Mouse (Mus musculus) embryonic facial prominence, embryonic 12.5 days (tissue): Measurements from ENCODE around the gene Pdzd8. TPM values are rescaled to one million over a fixed set of nuclear protein-coding genes. Genes with fewer than 3 reads are reported as not detected.

Source experiments
- ATAC-seq: fragments of 200-750 bp; cut with Nextera tagmentation; 2 replicates; pipeline ENCODE4 v1.8.0; 2017; ENCODE audit not compliant: insufficient number of reproducible peaks, insufficient read depth, low FRiP score, low TSS enrichment
- H3K27ac ChIP-seq: fragments of 300-500 bp; sonication (generic); 2 replicates; pipeline ENCODE4 v1.5.1; 2016; ENCODE audit warnings: mild to moderate bottlenecking
- H3K27me3 ChIP-seq: fragments of 300-500 bp; sonication (generic); 2 replicates; pipeline ENCODE4 v1.6.1; 2016; ENCODE audit warnings: mild to moderate bottlenecking, moderate library complexity
- H3K36me3 ChIP-seq: fragments of 300-500 bp; sonication (generic); 2 replicates; pipeline ENCODE4 v1.6.1; 2016; ENCODE audit warnings: mild to moderate bottlenecking
- H3K4me1 ChIP-seq: fragments of 300-500 bp; sonication (generic); 2 replicates; pipeline ENCODE4 v1.6.1; 2016
- H3K4me2 ChIP-seq: fragments of 300-500 bp; sonication (generic); replicated peaks from 2 replicates; pipeline ENCODE4 v1.6.1; 2016; ENCODE audit warnings: mild to moderate bottlenecking, moderate library complexity
- H3K4me3 ChIP-seq: fragments of 300-500 bp; sonication (generic); 2 replicates; pipeline ENCODE4 v1.5.1; 2016; ENCODE audit warnings: mild to moderate bottlenecking
- H3K9ac ChIP-seq: fragments of 300-500 bp; sonication (generic); 2 replicates; pipeline ENCODE4 v1.6.1; 2016; ENCODE audit warnings: mild to moderate bottlenecking, moderate library complexity
- H3K9me3 ChIP-seq: fragments of 300-500 bp; sonication (generic); 2 replicates; pipeline ENCODE4 v1.6.1; 2016; ENCODE audit warnings: mild to moderate bottlenecking, moderate library complexity
- WGBS: fragments of 180-500 bp; shearing (Covaris S2); methylation state at CpG from one replicate; pipeline ENCODE4 v1.1.7; 2016; 5-methylcytosine and 5-hydroxymethylcytosine counted together
- polyA plus RNA-seq: library from polyadenylated mRNA; unstranded; fragments of >200 nt; fragmentation: Nextera tagmentation; extraction: Ambion mirVana; gene quantifications from 2 replicates; pipeline ENCODE4 v1.2.1, GENCODE M21; 2016

The Pdzd8 gene
- 17.0 and 18.8 TPM in 2 replicates for polyA plus RNA-seq

GRCm38 (mm10) chr19:59345658-59346283 lies at the start of gene Pdzd8:
Gene Pdzd8, minus strand, starts transcription at chr19:59345780.
- peaks cover 14% of the 10 kb centered on the region for H3K4me1 ChIP-seq
- no peaks in the 10 kb centered on the region for H3K9me3 ChIP-seq
- H3K9ac ChIP-seq: peak within 1 kb of the TSS; percentile 95
- under 1% methylated on average over 82 of the region's 91 CpGs for WGBS
- no peaks in the 10 kb centered on the region for H3K36me3 ChIP-seq
- peak; percentile 89 for ATAC-seq
- peak within 1 kb of the TSS; percentile 91 for H3K27ac ChIP-seq
- peak within 1 kb of the TSS; percentile 83 for H3K4me2 ChIP-seq
- H3K4me3 ChIP-seq: peak within 1 kb of the TSS; percentile 95
- no peaks in the 10 kb centered on the region for H3K27me3 ChIP-seq

- no peaks in the 10 kb centered on the region for H3K9me3 ChIP-seq
- H3K9ac ChIP-seq: 0 out of 2 replicates have a peak overlapping the region, but pooled peaks have one; percentile 4
- H3K36me3 ChIP-seq: no peaks in the 10 kb centered on the region
- no peak overlapping the region for H3K4me2 ChIP-seq
- peaks cover 23% of the 10 kb centered on the region; the same call in 1 of the 2 replicates for H3K27me3 ChIP-seq
- H3K27ac ChIP-seq: no peak overlapping the region
- peaks cover 4% of the 10 kb centered on the region; the same call in 1 of the 2 replicates for H3K4me1 ChIP-seq
- H3K4me3 ChIP-seq: no peak overlapping the region
- ATAC-seq: no peak
- WGBS: 25% methylated on average over 8 of the region's 8 CpGs
Observed at GRCm38 (mm10) chr19:59393777-59394441, 48.3 kb upstream of the Pdzd8 start.

GRCm38 (mm10) chr19:59388847-59389606 lies 43.4 kb upstream of the Pdzd8 start:
- H3K4me1 ChIP-seq: peaks cover 8% of the 10 kb centered on the region
- no peak overlapping the region for H3K9ac ChIP-seq
- H3K4me2 ChIP-seq: peak overlapping the region; percentile 41
- 14% methylated on average over 15 of the region's 15 CpGs for WGBS
- no peak overlapping the region for H3K27ac ChIP-seq
- peaks cover 12% of the 10 kb centered on the region; the same call in 1 of the 2 replicates for H3K27me3 ChIP-seq
- no peaks in the 10 kb centered on the region for H3K36me3 ChIP-seq
- ATAC-seq: 0 out of 2 replicates have a peak, but pooled peaks have one; percentile 28
- H3K4me3 ChIP-seq: 0 out of 2 replicates have a peak overlapping the region, but pooled peaks have one; percentile 4
- H3K9me3 ChIP-seq: no peaks in the 10 kb centered on the region

- Histone ChIP-seq H3K9me3 (no peaks in the 10 kb centered on the region), H3K4me3 (no peak overlapping the region), H3K4me1 (peaks cover 7% of the 10 kb centered on the region; the same call in 1 of the 2 replicates), H3K27ac (no peak overlapping the region), H3K4me2 (peak overlapping the region; percentile 41), H3K36me3 (no peaks in the 10 kb centered on the region), H3K27me3 (peaks cover 12% of the 10 kb centered on the region; the same call in 1 of the 2 replicates), H3K9ac (no peak overlapping the region)
- no peak for ATAC-seq
- WGBS: 11% methylated on average over 5 of the region's 5 CpGs
Observed at GRCm38 (mm10) chr19:59388399-59388798, 42.8 kb upstream of the Pdzd8 start.

GRCm38 (mm10) chr19:59387178-59387577 lies 41.6 kb upstream of the Pdzd8 start:
- 58% methylated on average over 1 of the region's 1 CpGs for WGBS
- Histone ChIP-seq H3K36me3 (no peaks in the 10 kb centered on the region), H3K4me2 (no peak overlapping the region), H3K9me3 (no peaks in the 10 kb centered on the region), H3K27me3 (peaks cover 12% of the 10 kb centered on the region; the same call in 1 of the 2 replicates), H3K9ac (no peak overlapping the region), H3K27ac (no peak overlapping the region), H3K4me1 (peaks cover 7% of the 10 kb centered on the region; the same call in 1 of the 2 replicates), H3K4me3 (no peak overlapping the region)
- ATAC-seq: no peak

- no peaks in the 10 kb centered on the region for H3K9me3 ChIP-seq
Observed at GRCm38 (mm10) chr19:59384582-59385495, 39.3 kb upstream of the Pdzd8 start.

GRCm38 (mm10) chr19:59382416-59382917 lies 36.9 kb upstream of the Pdzd8 start:
- Histone ChIP-seq H3K36me3 (no peaks in the 10 kb centered on the region), H3K4me3 (no peak overlapping the region), H3K9ac (no peak overlapping the region), H3K4me1 (no peaks in the 10 kb centered on the region), H3K27ac (no peak overlapping the region), H3K9me3 (no peaks in the 10 kb centered on the region), H3K4me2 (no peak overlapping the region), H3K27me3 (no peaks in the 10 kb centered on the region)
- no peak for ATAC-seq

More at GRCm38 (mm10) chr19:59384582-59385495, 39.3 kb upstream of the Pdzd8 start:
- Histone ChIP-seq H3K27ac (no peak overlapping the region), H3K4me2 (no peak overlapping the region), H3K27me3 (0 out of 2 replicates have a peak, but pooled peaks cover 2% of the 10 kb centered on the region), H3K4me1 (peaks cover 7% of the 10 kb centered on the region; the same call in 1 of the 2 replicates), H3K4me3 (no peak overlapping the region), H3K9ac (no peak overlapping the region), H3K36me3 (no peaks in the 10 kb centered on the region)
- WGBS: 85% methylated on average over 7 of the region's 7 CpGs
- no peak for ATAC-seq

GRCm38 (mm10) chr19:59379995-59380394 lies 34.4 kb upstream of the Pdzd8 start:
- Histone ChIP-seq H3K9ac (no peak overlapping the region), H3K27ac (no peak overlapping the region), H3K4me2 (no peak overlapping the region), H3K36me3 (no peaks in the 10 kb centered on the region), H3K27me3 (no peaks in the 10 kb centered on the region), H3K4me1 (no peaks in the 10 kb centered on the region), H3K4me3 (no peak overlapping the region), H3K9me3 (no peaks in the 10 kb centered on the region)
- WGBS: 42% methylated on average over 1 of the region's 1 CpGs
- ATAC-seq: no peak

- no peaks in the 10 kb centered on the region for H3K36me3 ChIP-seq
- no peaks in the 10 kb centered on the region for H3K4me1 ChIP-seq
- H3K4me3 ChIP-seq: no peak overlapping the region
- no peak overlapping the region for H3K27ac ChIP-seq
- H3K4me2 ChIP-seq: no peak overlapping the region
- ATAC-seq: no peak
- H3K9ac ChIP-seq: no peak overlapping the region
- WGBS: 75% methylated on average over 2 of the region's 2 CpGs
- no peaks in the 10 kb centered on the region for H3K27me3 ChIP-seq
- no peaks in the 10 kb centered on the region for H3K9me3 ChIP-seq
Observed at GRCm38 (mm10) chr19:59376481-59376880, 30.9 kb upstream of the Pdzd8 start.

- H3K27me3 ChIP-seq: no peaks in the 10 kb centered on the region
- H3K9ac ChIP-seq: no peak overlapping the region
- H3K4me2 ChIP-seq: no peak overlapping the region
- ATAC-seq: no peak
- no peak overlapping the region for H3K4me3 ChIP-seq
- 82% methylated on average over 6 of the region's 6 CpGs for WGBS
- H3K27ac ChIP-seq: no peak overlapping the region
- H3K9me3 ChIP-seq: no peaks in the 10 kb centered on the region
- H3K36me3 ChIP-seq: no peaks in the 10 kb centered on the region
- no peaks in the 10 kb centered on the region for H3K4me1 ChIP-seq
Observed at GRCm38 (mm10) chr19:59374940-59375339, 29.4 kb upstream of the Pdzd8 start.
